Mouse (Mus musculus): Measurements from ENCODE around the gene Tmem222.

DNA sequence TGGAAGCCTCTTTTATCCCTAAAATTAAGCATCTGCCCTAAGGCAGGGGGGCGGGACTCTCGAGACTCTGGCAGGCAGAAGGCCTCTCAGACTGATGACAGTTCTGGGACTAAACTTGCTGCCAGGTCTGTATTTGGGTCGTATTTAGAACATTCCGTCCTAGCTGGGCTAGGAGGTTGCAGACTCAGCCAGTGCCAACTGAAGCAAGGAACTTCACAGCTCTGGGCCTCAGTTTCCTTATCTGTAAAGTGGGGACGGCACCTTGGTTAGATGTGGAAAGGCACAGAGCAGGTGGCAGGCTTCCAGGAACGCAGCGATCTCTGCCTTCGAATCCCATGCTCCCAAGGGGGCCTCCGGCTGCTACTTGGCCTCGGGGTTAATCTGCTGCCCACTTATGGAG lies 51.5 kb downstream of the Tmem222 start:
- TF ChIP-seq TCF12 (IDR thresholded peaks at IDR 0.05; ENCODE audit: insufficient read depth, poor library complexity, severe bottlenecking): no peak
- no peak for TF ChIP-seq POLR2A (IDR thresholded peaks at IDR 0.05; ENCODE audit: insufficient read length, low read depth)
- TF ChIP-seq POLR2AphosphoS2 (IDR thresholded peaks at IDR 0.05; ENCODE audit: insufficient read length, low read depth): no peak
- no peak for TF ChIP-seq USF1 (IDR thresholded peaks at IDR 0.05; ENCODE audit: low read depth)
- TF ChIP-seq MYOD1 (IDR thresholded peaks at IDR 0.05; ENCODE audit: control insufficient read depth in 1 of 3, insufficient read length in 2 of 3, low read depth in 2 of 3): no peak
- no peak for TF ChIP-seq MAX (IDR thresholded peaks at IDR 0.05; ENCODE audit: low read depth)
- no peak for TF ChIP-seq CEBPB (IDR thresholded peaks at IDR 0.05; ENCODE audit: insufficient read depth, poor library complexity, severe bottlenecking)
- TF ChIP-seq E2F4 (IDR thresholded peaks at IDR 0.05; ENCODE audit: insufficient read depth): no peak
- TF ChIP-seq MYOG (IDR thresholded peaks at IDR 0.05; ENCODE audit: control insufficient read depth in 1 of 3, insufficient read depth in 1 of 3, insufficient read length in 2 of 3, low read depth in 2 of 3): no peak
- no peak for TF ChIP-seq TCF3 (IDR thresholded peaks at IDR 0.05; ENCODE audit: insufficient read length, low read depth)
- TF ChIP-seq SRF (IDR thresholded peaks at IDR 0.05; ENCODE audit: control insufficient read depth, insufficient read length, low read depth): no peak
